Mouse (Mus musculus): ENCODE measurements around the gene Limch1. TPM values are rescaled to one million over a fixed set of nuclear protein-coding genes. Genes with fewer than 3 reads are reported as not detected.

Limch1 gene
- total RNA-seq (2021) = 100 to 1,000 TPM in 1 of 2 experiments, 10 to 100 TPM in 1; 69.5 to 100 TPM
- long read RNA-seq, experiment 1, full-length matches to known transcripts = 2 of 14 reads
- long read RNA-seq, experiment 1, partial matches to known transcripts = 9 of 14 reads
- long read RNA-seq, experiment 1, other reads (novel, unspliced or antisense) = 3 of 14 reads
- long read RNA-seq, experiment 2, partial matches to known transcripts = 1 of 3 reads
- long read RNA-seq, experiment 2, other reads (novel, unspliced or antisense) = 2 of 3 reads

GRCm38 (mm10) chr5:66745390-66745995, at the start of gene Limch1:
TSS of gene Limch1 (plus strand) at chr5:66745827.
- DNase-seq = peak; percentile 93

GRCm38 (mm10) chr5:66697119-66697518, 48.5 kb upstream of the Limch1 start:
- DNase-seq = peak; percentile 67

- DNase-seq = no peak
These were observed 45.7 kb upstream of the Limch1 start for GRCm38 (mm10) chr5:66699911-66700310.

GRCm38 (mm10) chr5:66701951-66702350, 43.7 kb upstream of the Limch1 start:
- no peak for DNase-seq

- DNase-seq = no peak
These were observed 42.2 kb upstream of the Limch1 start for GRCm38 (mm10) chr5:66703317-66704004.

- no peak for DNase-seq
These were observed 37.8 kb upstream of the Limch1 start for GRCm38 (mm10) chr5:66707859-66708258.

- DNase-seq = no peak
These were observed 35.1 kb upstream of the Limch1 start for GRCm38 (mm10) chr5:66710445-66711019.

GRCm38 (mm10) chr5:66712801-66713200, 32.8 kb upstream of the Limch1 start:
- no peak for DNase-seq

- no peak for DNase-seq
These were observed 30.1 kb upstream of the Limch1 start for GRCm38 (mm10) chr5:66715498-66715931.

GRCm38 (mm10) chr5:66717931-66718330, 27.7 kb upstream of the Limch1 start:
- DNase-seq = no peak

- DNase-seq = no peak
These were observed 27.2 kb upstream of the Limch1 start for GRCm38 (mm10) chr5:66718413-66718812.

GRCm38 (mm10) chr5:66718880-66719279, 26.7 kb upstream of the Limch1 start:
- DNase-seq = no peak

- DNase-seq = no peak
These were observed 24.7 kb upstream of the Limch1 start for GRCm38 (mm10) chr5:66720921-66721320.

- no peak for DNase-seq
These were observed 23.0 kb upstream of the Limch1 start for GRCm38 (mm10) chr5:66722586-66722985.

GRCm38 (mm10) chr5:66723037-66723436, 22.6 kb upstream of the Limch1 start:
- no peak for DNase-seq

- no peak for DNase-seq
These were observed 22.0 kb upstream of the Limch1 start for GRCm38 (mm10) chr5:66723626-66724025.

GRCm38 (mm10) chr5:66729306-66729705, 16.3 kb upstream of the Limch1 start:
- DNase-seq = no peak

GRCm38 (mm10) chr5:66730621-66731301, 14.9 kb upstream of the Limch1 start:
- DNase-seq = peak; percentile 55

- no peak for DNase-seq
These were observed 14.3 kb upstream of the Limch1 start for GRCm38 (mm10) chr5:66731302-66731697.

GRCm38 (mm10) chr5:66733556-66733955, 12.1 kb upstream of the Limch1 start:
- peak; percentile 38 for DNase-seq

GRCm38 (mm10) chr5:66739376-66739775, 6.3 kb upstream of the Limch1 start:
- peak; percentile 40 for DNase-seq

- DNase-seq = peak; percentile 64
These were observed 512 bp downstream of the Limch1 start for GRCm38 (mm10) chr5:66745996-66746681.

Data from adrenal gland, postnatal 10 days (tissue).